Mouse (Mus musculus) spleen, adult 2 months (tissue): ENCODE results near the gene Srgap3. TPM values are rescaled to one million over a fixed set of nuclear protein-coding genes. Genes with fewer than 3 reads are reported as not detected.
"Not testable (repeated sequence)": the region's sequence is repeated elsewhere in the genome, so short reads cannot be mapped to it uniquely, and the experiment has no call there.

Experiments used
- DNase-seq, 2 experiments: peaks; one replicate each; pipeline versions ENCODE4 v3.0.0 to v3.0.0-alpha.2; 2012 to 2021; ENCODE audit warnings: low spot score in 2 of 2, low read depth in 1 of 2
- H3K27ac ChIP-seq: fragments of 200-500 bp; 2 replicates; pipeline ENCODE4 v1.5.1; 2012; ENCODE audit warnings: low read length, inconsistent platforms; ENCODE audit not compliant: insufficient read depth
- H3K27me3 ChIP-seq: fragments of 200-500 bp; 2 replicates; pipeline ENCODE4 v1.6.1; 2012; ENCODE audit warnings: mild to moderate bottlenecking, moderate library complexity, low read length, inconsistent platforms; ENCODE audit not compliant: control insufficient read depth, insufficient read depth
- H3K36me3 ChIP-seq: fragments of 200-500 bp; 2 replicates; pipeline ENCODE4 v1.6.1; 2012; ENCODE audit warnings: mild to moderate bottlenecking, low read length, inconsistent platforms; ENCODE audit not compliant: control insufficient read depth, insufficient read depth
- H3K4me1 ChIP-seq: fragments of 200-500 bp; 2 replicates; pipeline ENCODE4 v1.6.1; 2011; ENCODE audit warnings: inconsistent platforms; ENCODE audit not compliant: control insufficient read depth, insufficient read depth, insufficient read length
- H3K4me3 ChIP-seq: fragments of 200-500 bp; 2 replicates; pipeline ENCODE4 v1.5.1; 2011; ENCODE audit warnings: mild to moderate bottlenecking, inconsistent platforms; ENCODE audit not compliant: insufficient read depth, insufficient read length; ENCODE audit errors: extremely low read depth
- CTCF ChIP-seq: fragments of 200-500 bp; IDR thresholded peaks from 2 replicates; pipeline ENCODE4 v1.5.1; 2011; ENCODE audit warnings: mild to moderate bottlenecking, inconsistent platforms; ENCODE audit not compliant: insufficient read depth, insufficient read length, insufficient replicate concordance; ENCODE audit errors: extremely low read depth
- POLR2A ChIP-seq: fragments of 200-500 bp; IDR thresholded peaks from 2 replicates; pipeline ENCODE4 v1.6.1; 2011; ENCODE audit warnings: low read depth, low read length, inconsistent platforms
- WGBS: fragments of 180-500 bp; shearing (Covaris S2); methylation state at CpG from one replicate; pipeline ENCODE4 v1.1.7; 2018; 5-methylcytosine and 5-hydroxymethylcytosine counted together
- polyA plus RNA-seq: library from polyadenylated mRNA; depleted of rRNA; stranded (reverse); fragments of >200 nt; gene quantifications from 2 replicates; pipeline ENCODE4 v1.2.3, GENCODE M21; 2012

The Srgap3 gene
- polyA plus RNA-seq, 1 experiment, result 2.7 TPM

DNA sequence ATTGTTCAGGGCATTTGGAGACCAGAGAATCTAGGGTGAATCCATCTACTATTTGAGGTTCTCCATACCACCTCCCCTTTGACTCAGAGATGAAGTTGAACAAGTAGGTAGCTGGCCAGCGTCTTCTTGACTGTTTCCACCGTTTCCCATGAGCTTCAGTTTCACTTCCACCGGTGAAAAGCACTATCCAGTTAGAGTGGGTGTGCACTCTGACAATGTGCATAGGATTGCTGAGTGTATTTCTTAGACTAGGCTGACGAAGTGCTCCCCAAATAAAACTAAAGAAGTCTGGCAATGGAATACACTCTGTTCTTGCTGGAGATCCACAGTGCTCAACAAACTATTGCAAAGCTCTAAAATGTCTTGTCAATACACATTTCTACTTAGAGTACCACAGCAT, 221.6 kb downstream of the Srgap3 start:
- Histone ChIP-seq H3K4me3 (no peak overlapping the region), H3K27me3 (no peaks in the 10 kb centered on the region), H3K36me3 (no peaks in the 10 kb centered on the region), H3K27ac (no peak overlapping the region), H3K4me1 (no peaks in the 10 kb centered on the region)
- WGBS, result 46% methylated on average over 4 of the region's 4 CpGs
- no peak for DNase-seq
- TF ChIP-seq POLR2A (no peak), CTCF (no peak)

DNA sequence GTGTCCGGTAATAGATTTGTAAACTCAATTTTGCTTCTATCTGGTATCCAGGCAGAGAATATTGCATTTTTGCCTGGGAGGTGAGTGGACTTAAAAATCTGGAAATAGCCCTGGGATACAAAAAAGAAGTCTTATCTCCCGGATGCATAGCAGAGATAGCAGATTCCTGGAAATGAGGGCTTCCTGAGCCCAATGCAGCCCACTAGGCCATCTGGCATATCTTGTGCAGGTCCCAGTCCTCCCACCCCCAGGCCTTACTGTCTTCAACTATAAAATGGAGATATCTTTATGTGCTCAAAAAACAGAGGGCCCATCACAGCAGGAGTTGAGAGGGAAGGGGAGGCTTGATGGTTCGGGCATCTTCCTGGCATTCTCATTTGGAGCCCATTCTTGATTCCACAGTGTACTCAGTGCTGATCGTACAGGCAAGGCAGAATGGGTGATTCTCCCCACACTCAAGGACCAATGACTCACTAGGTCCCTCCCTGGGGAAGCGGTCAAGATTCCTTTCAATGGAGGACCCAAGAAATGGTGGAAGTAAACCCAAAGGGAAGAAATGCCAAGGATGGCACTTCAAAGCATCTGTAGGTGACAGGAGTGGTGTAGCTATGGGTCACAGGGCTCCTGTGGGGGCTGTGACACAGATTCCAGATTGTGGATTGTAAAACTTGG, 226.5 kb downstream of the Srgap3 start:
- no peaks in the 10 kb centered on the region for H3K4me1 ChIP-seq

DNA sequence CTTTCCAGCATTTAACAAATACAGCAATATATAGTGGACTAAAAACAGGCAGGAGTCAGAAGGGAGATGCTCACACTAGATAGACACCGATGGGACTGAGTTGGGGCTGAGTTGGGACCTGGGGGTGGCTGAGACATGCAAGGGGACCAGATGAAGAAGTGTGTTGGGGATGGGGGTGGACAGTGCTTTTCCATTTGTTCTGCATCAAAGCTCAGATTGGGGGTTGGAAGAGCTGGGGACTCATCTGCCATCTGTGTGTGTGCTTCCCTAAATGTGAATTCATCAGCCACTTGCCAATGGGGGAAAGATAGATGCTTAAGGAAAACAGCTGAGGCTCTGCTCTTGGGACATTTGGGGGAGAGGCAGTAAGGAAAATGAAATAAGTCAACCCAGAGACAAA, 227.1 kb downstream of the Srgap3 start:
- H3K27me3 ChIP-seq, result no peaks in the 10 kb centered on the region
- 91% methylated on average over 1 of the region's 1 CpGs for WGBS
- no peaks in the 10 kb centered on the region for H3K4me1 ChIP-seq

More for the DNA sequence above, 226.5 kb downstream of the Srgap3 start:
- H3K4me3 ChIP-seq, result no peak overlapping the region
- TF ChIP-seq POLR2A (no peak), CTCF (no peak)
- DNase-seq, result no peak
- no peak overlapping the region for H3K27ac ChIP-seq
- H3K27me3 ChIP-seq, result no peaks in the 10 kb centered on the region
- 83% methylated on average over 5 of the region's 5 CpGs for WGBS
- H3K36me3 ChIP-seq, result no peaks in the 10 kb centered on the region

DNA sequence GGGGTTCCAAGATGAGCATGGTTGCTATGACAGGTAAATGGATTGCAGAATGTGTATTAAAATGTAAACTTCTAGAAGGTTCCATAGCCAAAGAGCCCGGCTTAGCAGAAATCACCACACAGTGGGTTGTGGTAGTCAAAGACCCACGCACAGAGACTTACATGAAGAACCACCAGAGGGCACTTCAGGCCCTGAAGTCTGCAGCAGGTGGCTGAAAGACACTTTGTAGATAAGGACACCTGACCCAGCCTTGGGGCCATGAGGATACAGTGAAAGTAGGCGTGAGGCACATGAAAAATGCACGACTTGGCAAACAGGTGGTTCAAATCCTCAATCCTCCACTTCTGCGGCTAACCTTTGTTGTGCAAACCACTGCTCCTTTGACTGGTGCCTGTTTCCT, 229.9 kb downstream of the Srgap3 start:
- H3K36me3 ChIP-seq, result no peaks in the 10 kb centered on the region
- H3K27me3 ChIP-seq, result no peaks in the 10 kb centered on the region
- no peak for TF ChIP-seq POLR2A
- no peak for TF ChIP-seq CTCF
- H3K4me3 ChIP-seq, result no peak overlapping the region
- H3K27ac ChIP-seq, result no peak overlapping the region
- no peaks in the 10 kb centered on the region for H3K4me1 ChIP-seq
- WGBS, result 39% methylated on average over 5 of the region's 5 CpGs
- DNase-seq, result no peak

More for the DNA sequence above, 227.1 kb downstream of the Srgap3 start:
- Histone ChIP-seq H3K4me3 (no peak overlapping the region), H3K27ac (no peak overlapping the region), H3K36me3 (no peaks in the 10 kb centered on the region)
- no peak for TF ChIP-seq CTCF
- DNase-seq, result no peak

DNA sequence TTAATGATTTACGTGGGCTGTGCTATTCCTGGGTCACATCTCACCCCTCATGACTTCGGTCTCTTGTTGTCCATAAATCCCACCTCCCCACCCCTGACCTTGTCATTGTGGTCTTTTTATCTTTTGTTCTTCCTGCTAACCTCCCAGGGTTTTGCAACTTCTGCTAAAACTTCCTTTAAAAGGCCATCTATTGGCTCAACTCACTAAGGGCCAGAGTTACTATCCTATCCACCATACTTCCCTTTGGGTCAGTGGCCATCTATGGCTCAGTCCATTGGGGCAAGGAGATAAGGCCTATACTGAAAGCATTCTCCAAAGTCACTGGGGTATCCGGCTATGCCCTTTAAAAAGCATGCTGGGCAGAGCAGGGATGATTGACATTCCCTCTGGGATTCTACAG, 233.1 kb downstream of the Srgap3 start:
- H3K4me1 ChIP-seq, result no peaks in the 10 kb centered on the region
- H3K4me3 ChIP-seq, result no peak overlapping the region
- no peaks in the 10 kb centered on the region for H3K36me3 ChIP-seq
- WGBS, result 63% methylated on average over 3 of the region's 3 CpGs
- H3K27me3 ChIP-seq, result no peaks in the 10 kb centered on the region
- H3K27ac ChIP-seq, result no peak overlapping the region
- TF ChIP-seq POLR2A (no peak), CTCF (no peak)
- DNase-seq, result no peak

DNA sequence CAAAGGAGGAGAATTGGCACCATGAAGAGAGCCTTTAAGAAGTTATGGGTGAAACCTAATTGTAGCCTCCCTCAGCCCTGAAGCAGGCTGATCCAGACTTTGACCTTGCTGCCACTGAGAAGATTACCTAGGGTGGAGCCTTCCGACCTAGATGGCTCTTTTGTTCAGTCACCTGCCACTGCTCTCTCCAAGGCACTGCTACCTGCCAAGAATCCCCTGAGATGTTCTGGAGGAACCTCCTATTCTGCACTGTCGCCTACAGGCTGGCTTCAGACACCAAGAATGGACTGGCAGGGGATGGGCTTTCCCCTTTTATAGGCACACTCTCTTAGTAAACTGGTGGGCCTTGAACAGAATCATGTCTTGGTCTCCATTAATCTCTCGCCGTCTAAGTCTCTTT, 244.8 kb downstream of the Srgap3 start:
- not testable (repeated sequence) for H3K27ac ChIP-seq, H3K27me3 ChIP-seq, H3K4me1 ChIP-seq, H3K4me3 ChIP-seq, H3K36me3 ChIP-seq, DNase-seq
- WGBS, result 96% methylated on average over 4 of the region's 4 CpGs

DNA sequence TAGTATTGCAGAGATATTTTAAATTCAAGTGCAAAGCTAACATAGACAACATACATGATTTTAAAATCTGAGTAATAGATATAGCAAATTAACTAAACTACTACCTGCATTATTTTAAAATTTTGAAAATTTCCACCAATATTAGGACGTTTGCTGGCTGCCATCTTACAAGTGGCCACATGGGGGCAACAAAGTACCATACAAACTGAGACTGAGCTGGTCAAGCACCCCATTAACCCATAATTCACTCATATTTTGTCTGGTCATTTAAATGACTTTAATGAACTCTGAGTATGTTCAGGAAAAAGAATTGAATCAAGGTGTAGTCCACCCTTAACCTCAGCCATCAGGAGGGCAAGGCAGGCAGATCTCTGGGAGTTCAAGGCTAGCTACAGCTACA, 246.7 kb downstream of the Srgap3 start:
- Histone ChIP-seq H3K27ac (no peak overlapping the region), H3K4me3 (no peak overlapping the region), H3K27me3 (no peaks in the 10 kb centered on the region), H3K4me1 (no peaks in the 10 kb centered on the region), H3K36me3 (no peaks in the 10 kb centered on the region)
- TF ChIP-seq POLR2A (no peak), CTCF (peak; percentile 44; the same call in 1 of the 2 replicates)
- 4% methylated on average over 1 of the region's 1 CpGs for WGBS
- DNase-seq, result peak in 1 of 2 experiments; percentile 54
